Mouse (Mus musculus): ENCODE data around the gene Rsrc1. TPM values are rescaled to one million over a fixed set of nuclear protein-coding genes. Genes with fewer than 3 reads are reported as not detected.

Rsrc1 gene
- polyA plus RNA-seq, 1 experiment from 2014 or later, result 32.1 TPM

DNA sequence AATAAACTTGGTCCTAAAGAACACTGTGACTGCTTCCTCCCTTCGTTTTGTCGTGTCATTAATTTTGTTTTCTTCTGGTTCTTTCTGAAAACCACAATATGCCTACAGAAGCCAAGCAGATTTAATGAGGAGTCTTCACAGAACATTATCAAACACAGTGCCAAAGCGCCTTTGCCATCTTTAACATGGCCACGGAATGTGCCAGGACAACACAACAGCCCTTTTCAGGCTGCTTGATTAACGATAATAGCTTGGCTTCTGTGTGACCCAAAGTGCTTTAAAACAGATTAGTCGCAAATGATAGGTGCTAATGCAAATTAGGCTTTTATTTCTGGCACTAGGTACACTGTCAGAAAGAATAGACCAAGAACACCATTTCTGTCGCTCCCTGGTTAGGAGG, 377.2 kb downstream of the Rsrc1 start:
- H3K36me3 ChIP-seq, result peaks cover 9% of the 10 kb centered on the region
- WGBS, result 68% methylated on average over 7 of the region's 7 CpGs
- H3K27me3 ChIP-seq, result no peaks in the 10 kb centered on the region
- H3K4me2 ChIP-seq, result no peak overlapping the region
- H3K4me1 ChIP-seq, result no peaks in the 10 kb centered on the region
- no peak overlapping the region for H3K4me3 ChIP-seq (replicated peaks)
- H3K27ac ChIP-seq, result no peak overlapping the region
- H3K9me3 ChIP-seq (replicated peaks), result no peaks in the 10 kb centered on the region
- ATAC-seq (replicated peaks; ENCODE audit: low FRiP score), result no peak
- H3K9ac ChIP-seq, result no peak overlapping the region

DNA sequence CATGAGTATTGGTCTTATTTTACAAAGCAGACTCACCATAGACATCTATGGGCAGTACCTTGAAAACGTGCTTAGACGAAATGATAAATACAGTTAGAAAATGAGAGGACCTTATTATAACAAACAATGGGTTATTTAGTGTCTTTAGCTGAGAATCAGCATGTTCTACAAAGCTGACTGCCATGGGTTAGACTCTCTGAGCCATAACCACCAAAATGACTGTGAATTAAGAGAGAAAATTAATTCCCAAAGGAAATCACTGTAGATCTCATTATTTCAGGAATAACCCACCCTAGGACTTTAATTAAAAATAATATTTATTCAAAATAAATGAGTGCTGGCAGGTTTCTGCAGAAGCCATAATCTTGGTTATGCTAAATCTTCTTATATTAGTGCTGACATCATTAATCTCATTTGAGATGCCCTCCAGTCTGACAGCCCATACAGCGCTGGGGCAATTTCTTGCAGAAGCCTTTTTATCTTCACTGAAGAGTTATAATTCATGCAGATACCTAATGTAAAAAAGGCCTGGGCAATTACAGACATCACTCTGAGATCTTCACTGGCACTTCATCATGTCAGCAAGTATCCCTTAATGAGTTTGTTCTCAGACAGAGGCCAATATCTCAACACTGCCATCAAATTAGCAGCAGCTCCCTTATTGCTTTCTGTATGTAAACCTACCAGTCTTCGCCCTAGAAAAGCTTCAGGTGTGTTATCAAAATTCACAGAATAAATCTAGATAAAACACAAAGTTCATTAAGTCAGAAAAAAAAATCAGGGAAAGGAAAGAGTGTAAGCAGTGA, 385.1 kb downstream of the Rsrc1 start:
- H3K9me3 ChIP-seq (replicated peaks), result no peaks in the 10 kb centered on the region
- H3K27ac ChIP-seq, result no peak overlapping the region
- WGBS, result 79% methylated on average over 4 of the region's 4 CpGs
- H3K4me1 ChIP-seq, result no peaks in the 10 kb centered on the region
- no peak for ATAC-seq (replicated peaks; ENCODE audit: low FRiP score)
- no peak overlapping the region for H3K4me3 ChIP-seq (replicated peaks)
- H3K4me2 ChIP-seq, result no peak overlapping the region
- no peaks in the 10 kb centered on the region for H3K36me3 ChIP-seq
- peaks cover 5% of the 10 kb centered on the region; the same call in 1 of the 2 replicates for H3K27me3 ChIP-seq
- H3K9ac ChIP-seq, result no peak overlapping the region

- Histone ChIP-seq H3K4me2 (no peak overlapping the region), H3K36me3 (no peaks in the 10 kb centered on the region), H3K4me3 (replicated peaks) (no peak overlapping the region), H3K27ac (no peak overlapping the region), H3K27me3 (peaks cover 13% of the 10 kb centered on the region), H3K9ac (no peak overlapping the region), H3K4me1 (no peaks in the 10 kb centered on the region), H3K9me3 (replicated peaks) (no peaks in the 10 kb centered on the region)
- 61% methylated on average over 6 of the region's 6 CpGs for WGBS
- no peak for ATAC-seq (replicated peaks; ENCODE audit: low FRiP score)
These were observed 386.3 kb downstream of the Rsrc1 start for GRCm38 (mm10) chr3:67367481-67367880.

DNA sequence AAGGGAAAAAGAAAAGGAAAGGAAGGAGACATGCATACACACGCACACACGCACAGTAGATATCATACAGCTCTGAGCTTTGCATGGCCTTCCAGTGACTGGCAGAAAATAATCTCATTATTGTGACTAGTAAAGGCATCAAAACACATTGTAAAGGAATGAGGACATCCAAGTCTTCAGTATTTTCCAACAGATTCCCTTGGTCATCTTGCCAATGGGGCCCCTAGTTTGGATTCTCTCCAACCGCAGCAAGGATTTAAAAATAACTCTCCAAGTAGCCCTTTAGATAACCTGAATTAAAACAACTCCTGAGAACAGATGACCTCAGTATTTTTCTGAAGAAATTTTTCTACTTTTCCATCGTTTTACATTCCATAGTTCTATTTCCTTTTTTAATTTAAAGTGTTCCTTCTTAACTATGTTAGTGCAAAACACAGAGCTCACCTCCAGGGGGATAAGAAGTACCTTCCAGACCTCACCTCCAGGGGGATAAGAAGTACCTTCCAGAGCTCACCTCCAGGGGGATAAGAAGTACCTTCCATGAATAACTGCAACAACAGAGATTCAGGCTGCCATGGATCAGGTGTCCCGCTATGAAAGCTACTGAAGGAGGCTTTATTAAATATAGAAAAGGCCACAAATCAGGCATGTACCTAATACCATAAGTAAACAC, 388.4 kb downstream of the Rsrc1 start:
- Histone ChIP-seq H3K4me1 (peaks cover 7% of the 10 kb centered on the region), H3K36me3 (no peaks in the 10 kb centered on the region), H3K4me2 (no peak overlapping the region), H3K4me3 (replicated peaks) (no peak overlapping the region), H3K27ac (no peak overlapping the region), H3K27me3 (peaks cover 24% of the 10 kb centered on the region), H3K9ac (no peak overlapping the region), H3K9me3 (replicated peaks) (no peaks in the 10 kb centered on the region)
- no peak for ATAC-seq (replicated peaks; ENCODE audit: low FRiP score)
- 83% methylated on average over 5 of the region's 5 CpGs for WGBS

DNA sequence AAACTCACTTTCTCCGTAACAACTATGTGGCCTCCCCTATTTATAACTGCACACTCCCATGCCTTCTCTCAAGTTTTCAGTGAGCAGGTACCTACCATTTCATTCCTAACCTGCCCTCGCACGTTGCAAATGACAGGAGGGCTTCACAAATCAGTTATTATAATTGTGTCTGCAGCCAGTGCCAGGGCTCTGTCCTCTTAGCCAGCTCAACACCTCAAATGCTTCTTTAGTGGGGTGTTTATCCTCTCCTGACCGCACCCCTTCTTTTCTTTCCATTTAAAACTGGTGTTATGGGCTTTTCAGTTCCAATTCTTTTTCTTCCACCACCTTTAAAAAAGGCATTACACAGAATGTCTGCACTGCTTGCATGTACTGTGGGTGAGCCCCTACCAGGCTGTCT, 391.0 kb downstream of the Rsrc1 start:
- Histone ChIP-seq H3K9ac (no peak overlapping the region), H3K9me3 (replicated peaks) (no peaks in the 10 kb centered on the region), H3K27ac (no peak overlapping the region), H3K4me3 (replicated peaks) (no peak overlapping the region), H3K27me3 (peaks cover 26% of the 10 kb centered on the region), H3K36me3 (no peaks in the 10 kb centered on the region), H3K4me2 (no peak overlapping the region), H3K4me1 (peaks cover 10% of the 10 kb centered on the region)
- ATAC-seq (replicated peaks; ENCODE audit: low FRiP score), result no peak
- WGBS, result 71% methylated on average over 4 of the region's 4 CpGs

DNA sequence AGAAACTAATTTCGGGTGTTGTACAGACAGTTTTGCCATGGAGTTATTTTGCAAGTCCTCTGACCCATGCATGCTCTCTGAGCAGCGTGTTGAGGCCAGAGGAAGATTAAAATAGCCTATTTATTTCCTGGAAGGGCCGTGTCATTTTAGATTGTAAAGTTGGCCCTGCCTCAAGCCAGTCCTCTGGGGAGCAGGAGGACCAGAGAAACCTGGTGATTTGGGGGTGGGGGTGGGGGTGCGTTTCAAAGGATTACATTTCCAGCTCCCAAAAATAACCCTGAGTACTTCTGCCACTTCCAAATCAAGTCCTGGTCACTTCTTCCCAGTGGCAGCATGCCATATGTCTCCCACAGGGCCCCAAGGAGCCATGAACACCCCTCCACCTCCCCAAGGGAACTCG, 391.6 kb downstream of the Rsrc1 start:
- WGBS, result 57% methylated on average over 5 of the region's 5 CpGs
- no peak overlapping the region for H3K9ac ChIP-seq
- H3K4me1 ChIP-seq, result peaks cover 10% of the 10 kb centered on the region
- H3K9me3 ChIP-seq (replicated peaks), result no peaks in the 10 kb centered on the region
- no peaks in the 10 kb centered on the region for H3K36me3 ChIP-seq
- H3K27ac ChIP-seq, result no peak overlapping the region
- peaks cover 26% of the 10 kb centered on the region for H3K27me3 ChIP-seq
- no peak overlapping the region for H3K4me3 ChIP-seq (replicated peaks)
- no peak overlapping the region for H3K4me2 ChIP-seq
- ATAC-seq (replicated peaks; ENCODE audit: low FRiP score), result no peak

DNA sequence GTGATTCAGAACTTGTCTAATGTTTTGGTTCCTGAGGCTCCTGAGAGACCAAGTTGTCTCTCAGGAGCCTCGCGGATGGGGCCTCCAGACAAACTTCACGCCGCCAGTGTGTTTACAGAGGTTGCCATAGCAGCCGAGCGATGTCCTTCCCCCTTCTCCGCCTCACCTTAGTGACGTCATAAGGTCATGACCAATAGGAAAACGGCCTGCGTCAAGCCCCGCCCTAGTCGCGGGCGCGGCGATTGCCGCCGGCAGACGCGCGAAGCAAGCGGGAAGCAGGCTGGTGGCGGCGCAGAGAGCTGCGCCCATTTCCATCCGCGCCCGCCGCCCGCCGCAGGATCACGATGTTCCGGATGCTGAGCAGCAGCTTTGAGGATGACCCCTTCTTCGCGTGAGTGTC, 392.7 kb downstream of the Rsrc1 start, which contains the start of gene Mlf1:
Gene Mlf1, plus strand, starts transcription at position 226 of the 400 bp plus-strand sequence.
- 0% methylated on average over 35 of the region's 35 CpGs for WGBS
- Histone ChIP-seq H3K27me3 (peaks cover 26% of the 10 kb centered on the region), H3K4me3 (replicated peaks) (peak within 1 kb of the TSS; percentile 56), H3K27ac (no peak within 1 kb of the TSS), H3K36me3 (no peaks in the 10 kb centered on the region), H3K9me3 (replicated peaks) (no peaks in the 10 kb centered on the region), H3K4me2 (peak within 1 kb of the TSS; percentile 91), H3K9ac (0 out of 2 replicates have a peak within 1 kb of the TSS, but pooled peaks have one; percentile 43), H3K4me1 (peaks cover 10% of the 10 kb centered on the region)
- ATAC-seq (replicated peaks; ENCODE audit: low FRiP score), result peak; percentile 97

GRCm38 (mm10) chr3:67374360-67374778, 393.2 kb downstream of the Rsrc1 start:
- Histone ChIP-seq H3K27me3 (peaks cover 26% of the 10 kb centered on the region), H3K9me3 (replicated peaks) (no peaks in the 10 kb centered on the region), H3K4me3 (replicated peaks) (peak overlapping the region; percentile 56), H3K27ac (no peak overlapping the region), H3K4me1 (peaks cover 10% of the 10 kb centered on the region), H3K4me2 (peak overlapping the region; percentile 91), H3K9ac (0 out of 2 replicates have a peak overlapping the region, but pooled peaks have one; percentile 43), H3K36me3 (no peaks in the 10 kb centered on the region)
- 30% methylated on average over 7 of the region's 7 CpGs for WGBS
- peak; percentile 60 for ATAC-seq (replicated peaks; ENCODE audit: low FRiP score)

GRCm38 (mm10) chr3:67375063-67375462, 393.9 kb downstream of the Rsrc1 start, which contains the start of gene Gm17402:
Gene Gm17402 (minus strand): TSS chr3:67375163.
- Histone ChIP-seq H3K9ac (0 out of 2 replicates have a peak within 1 kb of the TSS, but pooled peaks have one; percentile 43), H3K4me2 (peak within 1 kb of the TSS; percentile 91), H3K36me3 (no peaks in the 10 kb centered on the region), H3K27me3 (peaks cover 26% of the 10 kb centered on the region), H3K4me1 (peaks cover 10% of the 10 kb centered on the region), H3K4me3 (replicated peaks) (peak within 1 kb of the TSS; percentile 56), H3K9me3 (replicated peaks) (no peaks in the 10 kb centered on the region), H3K27ac (no peak within 1 kb of the TSS)
- 25% methylated on average over 3 of the region's 3 CpGs for WGBS
- no peak for ATAC-seq (replicated peaks; ENCODE audit: low FRiP score)

GRCm38 (mm10) chr3:67378215-67378614, 397.0 kb downstream of the Rsrc1 start:
- H3K36me3 ChIP-seq, result no peaks in the 10 kb centered on the region

More at GRCm38 (mm10) chr3:67378215-67378614, 397.0 kb downstream of the Rsrc1 start:
- Histone ChIP-seq H3K4me1 (peaks cover 10% of the 10 kb centered on the region), H3K9me3 (replicated peaks) (no peaks in the 10 kb centered on the region), H3K9ac (no peak overlapping the region), H3K4me2 (no peak overlapping the region), H3K27me3 (peaks cover 6% of the 10 kb centered on the region; the same call in 1 of the 2 replicates), H3K27ac (no peak overlapping the region), H3K4me3 (replicated peaks) (no peak overlapping the region)
- ATAC-seq (replicated peaks; ENCODE audit: low FRiP score), result no peak
